Mouse (Mus musculus) cortical plate, adult 2 months (tissue): ENCODE data around the gene Fermt3.

Source experiments
- CTCF ChIP-seq: fragments of 200-500 bp; IDR thresholded peaks from 2 replicates; pipeline ENCODE4 v1.5.1; 2011; ENCODE audit warnings: mild to moderate bottlenecking, control low read depth, low read length; ENCODE audit not compliant: insufficient read depth; ENCODE audit errors: extremely low read depth
- POLR2A ChIP-seq: fragments of 200-500 bp; IDR thresholded peaks from 2 replicates; pipeline ENCODE4 v1.6.1; 2011; ENCODE audit warnings: mild to moderate bottlenecking, low read length, control low read depth; ENCODE audit not compliant: insufficient read depth; ENCODE audit errors: extremely low read depth

- TF ChIP-seq CTCF (no peak), POLR2A (no peak)
Measured at GRCm38 (mm10) chr19:6970460-6971085, 48.7 kb downstream of the Fermt3 start.
